In genomic region chr1:21960421-21961250, GRCm38 (mm10) we compare ENCODE assay signal across 8 mouse cellular contexts. TPM values are rescaled to one million over a fixed set of nuclear protein-coding genes. Genes with fewer than 3 reads are reported as not detected.
DNase-seq lines count a peak whose midpoint lies in the region; ATAC-seq lines count a peak whose summit lies in the region.

No protein-coding gene starts in this region.

- H3K4me1 ChIP-seq in embryonic facial prominence, embryonic 10.5 days, result peaks cover 34% of the 10 kb centered on the region
- H3K4me1 ChIP-seq in heart, embryonic 13.5 days, result peaks cover 36% of the 10 kb centered on the region
- H3K4me1 ChIP-seq in lung, embryonic 16.5 days (replicated peaks; ENCODE audit: control insufficient read depth, insufficient read depth, low read length), result peaks cover 5% of the 10 kb centered on the region; the same call in 1 of the 2 replicates

- H3K27ac ChIP-seq in embryonic facial prominence, embryonic 10.5 days (replicated peaks), result peak overlapping the region; percentile 83
- H3K27ac ChIP-seq in heart, embryonic 13.5 days (replicated peaks), result peak overlapping the region; percentile 92
- H3K27ac ChIP-seq in lung, embryonic 16.5 days (ENCODE audit: low read length), result no peak overlapping the region

- H3K27me3 ChIP-seq in embryonic facial prominence, embryonic 10.5 days (replicated peaks; ENCODE audit: low read depth, poor library complexity, severe bottlenecking), result peaks cover 35% of the 10 kb centered on the region
- no peaks in the 10 kb centered on the region for H3K27me3 ChIP-seq in heart, embryonic 13.5 days (replicated peaks)
- H3K27me3 ChIP-seq in lung, embryonic 16.5 days (ENCODE audit: control insufficient read depth, insufficient read depth, low read depth, low read length), result no peaks in the 10 kb centered on the region; the same call in 1 of the 2 replicates

- no peaks in the 10 kb centered on the region for H3K36me3 ChIP-seq in embryonic facial prominence, embryonic 10.5 days (replicated peaks)
- H3K36me3 ChIP-seq in heart, embryonic 13.5 days, result no peaks in the 10 kb centered on the region
- H3K36me3 ChIP-seq in lung, embryonic 16.5 days (ENCODE audit: control insufficient read depth, insufficient read depth, low read length), result no peaks in the 10 kb centered on the region

- H3K9me3 ChIP-seq in embryonic facial prominence, embryonic 10.5 days, result no peaks in the 10 kb centered on the region
- no peaks in the 10 kb centered on the region for H3K9me3 ChIP-seq in heart, embryonic 13.5 days
- no peaks in the 10 kb centered on the region for H3K9me3 ChIP-seq in lung, embryonic 16.5 days (ENCODE audit: control insufficient read depth, low read length)

- ATAC-seq in heart, embryonic 13.5 days (ENCODE audit: extremely low read depth, insufficient number of reproducible peaks, low FRiP score, low TSS enrichment), result peak; percentile 32; the same call in 1 of the 2 replicates
- peak; percentile 51 for ATAC-seq in lung, embryonic 16.5 days (ENCODE audit: low read depth)

- peak overlapping the region; percentile 89 for H3K9ac ChIP-seq in heart, embryonic 13.5 days
- peak overlapping the region; percentile 56 for H3K9ac ChIP-seq in lung, embryonic 16.5 days (ENCODE audit: low read length)

- peak overlapping the region; percentile 90 for H3K4me2 ChIP-seq in heart, embryonic 13.5 days
- H3K4me2 ChIP-seq in lung, embryonic 16.5 days (ENCODE audit: low read depth, low read length), result peak overlapping the region; percentile 77

- under 1% methylated on average over 48 of the region's 48 CpGs for WGBS in embryonic facial prominence, embryonic 10.5 days
- under 1% methylated on average over 47 of the region's 48 CpGs for WGBS in heart, embryonic 13.5 days
- under 1% methylated on average over 48 of the region's 48 CpGs for WGBS in lung, embryonic 16.5 days

- peak; percentile 64 to 79 for DNase-seq in right cerebral cortex, postnatal 10 days (ENCODE audit: low spot score in 2 of 2)
- DNase-seq in right cerebral cortex, postnatal 4 days, result no peak
- peak; percentile 55 for DNase-seq in embryonic facial prominence, embryonic 10.5 days (ENCODE audit: low spot score)
- DNase-seq in layer of hippocampus, adult 9-11 months, result peak; percentile 19
- DNase-seq in retina, embryonic 14.5 days (ENCODE audit: low spot score), result peak; percentile 54
- no peak for DNase-seq in Muller cell, postnatal 12 days (ENCODE audit: inconsistent ontology term)

- peak overlapping the region; percentile 80 for H3K4me3 ChIP-seq in embryonic facial prominence, embryonic 10.5 days
- peak overlapping the region; percentile 85 for H3K4me3 ChIP-seq in heart, embryonic 13.5 days
- H3K4me3 ChIP-seq in lung, embryonic 16.5 days (ENCODE audit: low read length), result peak overlapping the region; percentile 55

RNA-seq across cellular contexts. Expression of gene Kcnq5, which starts 1.1 kb away (rescaled TPM):
- polyA plus RNA-seq in embryonic facial prominence, embryonic 10.5 days (2016; fragmentation: Nextera tagmentation; extraction: Ambion mirVana), result 0.84 and 1.3 TPM in 2 replicates
- polyA plus RNA-seq in heart, embryonic 13.5 days (2015; fragmentation: Nextera tagmentation; extraction: Ambion mirVana), result 3.9 and 4.1 TPM in 2 replicates
- polyA plus RNA-seq in lung, embryonic 16.5 days (2015; fragmentation: Nextera tagmentation; extraction: Ambion mirVana), result 0.83 and 1.1 TPM in 2 replicates

Comparison
In these comparisons a context has a peak if more than half of its experiments do, and no peak if none do; other contexts are left out.
1. DNase-seq: peak in right cerebral cortex, postnatal 10 days (2 of 2), embryonic facial prominence, embryonic 10.5 days (single experiment), layer of hippocampus, adult 9-11 months (single experiment) and retina, embryonic 14.5 days (single experiment); none in right cerebral cortex, postnatal 4 days (single experiment) and Muller cell, postnatal 12 days (single experiment).
2. Peak in every context shown above with its lines, with median percentiles within 50 percentile points of each other: H3K4me3 ChIP-seq.